Mouse (Mus musculus) midbrain, embryonic 11.5 days (tissue): Measurements from ENCODE around the gene Cd300lg. TPM values are rescaled to one million over a fixed set of nuclear protein-coding genes. Genes with fewer than 3 reads are reported as not detected.

Experiments used
- ATAC-seq: fragments of 200-750 bp; cut with Nextera tagmentation; 2 replicates; pipeline ENCODE4 v1.8.0; 2017; ENCODE audit warnings: moderate TSS enrichment, moderate library complexity; ENCODE audit not compliant: low FRiP score
- DNase-seq: peaks from one replicate; pipeline ENCODE4 v3.0.0; 2015; ENCODE audit warnings: low spot score; ENCODE audit errors: missing footprints
- H3K27ac ChIP-seq: fragments of 300-500 bp; sonication (generic); 2 replicates; pipeline ENCODE4 v1.5.1; 2014; ENCODE audit warnings: low read depth, low read length
- H3K27me3 ChIP-seq: fragments of 300-500 bp; sonication (generic); 2 replicates; pipeline ENCODE4 v1.6.1; 2014; ENCODE audit warnings: mild to moderate bottlenecking, low read length, moderate library complexity, mixed read lengths; ENCODE audit not compliant: control insufficient read depth, insufficient read depth
- H3K36me3 ChIP-seq: fragments of 300-500 bp; sonication (generic); 2 replicates; pipeline ENCODE4 v1.6.1; 2014; ENCODE audit warnings: mild to moderate bottlenecking, low read length, moderate library complexity, mixed read lengths; ENCODE audit not compliant: control insufficient read depth, insufficient read depth
- H3K4me1 ChIP-seq: fragments of 300-500 bp; sonication (generic); 2 replicates; pipeline ENCODE4 v1.6.1; 2014; ENCODE audit warnings: low read length; ENCODE audit not compliant: control insufficient read depth, insufficient read depth
- H3K4me2 ChIP-seq: fragments of 300-500 bp; sonication (generic); 2 replicates; pipeline ENCODE4 v1.6.1; 2014; ENCODE audit warnings: mild to moderate bottlenecking, moderate library complexity
- H3K4me3 ChIP-seq: fragments of 300-500 bp; sonication (generic); 2 replicates; pipeline ENCODE4 v1.5.1; 2014; ENCODE audit warnings: low read depth, low read length
- H3K9ac ChIP-seq: fragments of 300-500 bp; sonication (generic); 2 replicates; pipeline ENCODE4 v1.6.1; 2014; ENCODE audit warnings: low read length
- H3K9me3 ChIP-seq: fragments of 300-500 bp; sonication (generic); 2 replicates; pipeline ENCODE4 v1.6.1; 2016; ENCODE audit warnings: low read length; ENCODE audit not compliant: control insufficient read depth
- WGBS: fragments of 180-500 bp; shearing (Covaris S2); extraction: QIAGEN DNeasy Blood & Tissue Kit; methylation state at CpG from one replicate; pipeline ENCODE4 v1.1.7; 2014; 5-methylcytosine and 5-hydroxymethylcytosine counted together
- polyA plus RNA-seq: library from polyadenylated mRNA; unstranded; fragments of >200 nt; fragmentation: Nextera tagmentation; extraction: Ambion mirVana; gene quantifications from 2 replicates; pipeline ENCODE4 v1.2.1, GENCODE M21; 2014

Gene Cd300lg
- polyA plus RNA-seq, result 0.11 and 0.19 TPM in 2 replicates

DNA sequence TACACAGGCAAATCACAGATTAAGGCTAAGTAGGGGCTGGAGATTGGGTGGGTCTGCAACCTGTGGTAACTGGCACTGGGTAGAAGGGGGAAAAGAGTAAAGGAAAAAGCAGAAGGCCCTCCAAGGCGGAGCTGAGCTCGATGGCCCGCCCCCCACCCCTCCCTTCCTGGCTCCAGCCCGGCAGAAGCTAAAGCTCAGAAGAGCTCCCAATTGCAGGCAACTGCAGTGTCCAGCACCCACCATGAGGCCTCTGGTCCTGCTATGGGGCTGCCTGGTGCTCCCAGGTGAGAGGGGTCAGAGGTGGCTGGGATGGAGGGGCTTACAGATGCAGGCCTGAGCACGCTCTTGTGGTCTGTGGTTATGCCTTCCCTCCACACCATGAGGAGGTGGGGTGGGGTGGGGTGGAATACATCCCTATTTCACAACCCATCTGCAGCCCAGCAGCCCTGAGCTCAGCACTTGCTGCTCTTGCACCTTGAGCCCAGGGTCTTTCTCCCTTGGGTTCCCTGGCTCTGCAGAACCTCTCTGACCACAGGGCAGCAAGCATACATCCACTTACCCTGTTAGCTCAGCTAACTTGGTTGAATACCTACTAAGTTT, at the start of gene Cd300lg:
Gene Cd300lg (plus strand): TSS at position 160 of the 600 bp plus-strand sequence.
- ATAC-seq, result no peak
- WGBS, result 75% methylated on average over 5 of the region's 5 CpGs
- H3K27me3 ChIP-seq, result no peaks in the 10 kb centered on the region
- H3K4me1 ChIP-seq, result no peaks in the 10 kb centered on the region
- H3K9ac ChIP-seq, result no peak within 1 kb of the TSS
- no peaks in the 10 kb centered on the region for H3K36me3 ChIP-seq
- H3K27ac ChIP-seq, result no peak within 1 kb of the TSS
- H3K4me3 ChIP-seq, result no peak within 1 kb of the TSS
- peak; percentile 73 for DNase-seq
- H3K9me3 ChIP-seq, result 0 out of 2 replicates have a peak, but pooled peaks cover 8% of the 10 kb centered on the region
- H3K4me2 ChIP-seq, result no peak within 1 kb of the TSS

DNA sequence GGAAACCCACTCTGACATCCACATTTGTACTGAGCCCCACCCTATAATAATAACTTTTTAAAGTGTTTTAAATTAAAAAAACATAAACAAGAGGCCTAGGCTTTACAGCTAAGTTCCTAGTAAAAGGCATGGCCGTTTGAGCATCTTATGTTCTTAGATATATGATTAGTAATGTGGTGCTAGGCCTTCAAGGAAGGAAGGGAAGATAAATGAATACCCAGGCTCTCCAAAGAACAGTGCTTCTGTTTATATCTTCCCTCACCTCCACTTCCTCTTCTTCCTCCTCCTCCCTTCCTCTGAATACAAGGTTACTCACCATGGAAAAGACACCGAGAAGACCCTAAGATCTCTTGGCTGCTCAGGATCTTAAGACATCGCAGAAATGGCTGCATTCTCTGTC, 49.5 kb upstream of the Cd300lg start:
- H3K9ac ChIP-seq, result no peak overlapping the region
- WGBS, result 90% methylated on average over 3 of the region's 3 CpGs
- H3K36me3 ChIP-seq, result no peaks in the 10 kb centered on the region
- no peaks in the 10 kb centered on the region for H3K4me1 ChIP-seq
- H3K9me3 ChIP-seq, result no peaks in the 10 kb centered on the region
- H3K27me3 ChIP-seq, result no peaks in the 10 kb centered on the region; the same call in 1 of the 2 replicates
- no peak for ATAC-seq
- H3K4me3 ChIP-seq, result no peak overlapping the region
- DNase-seq, result no peak
- H3K27ac ChIP-seq, result no peak overlapping the region
- H3K4me2 ChIP-seq, result no peak overlapping the region

DNA sequence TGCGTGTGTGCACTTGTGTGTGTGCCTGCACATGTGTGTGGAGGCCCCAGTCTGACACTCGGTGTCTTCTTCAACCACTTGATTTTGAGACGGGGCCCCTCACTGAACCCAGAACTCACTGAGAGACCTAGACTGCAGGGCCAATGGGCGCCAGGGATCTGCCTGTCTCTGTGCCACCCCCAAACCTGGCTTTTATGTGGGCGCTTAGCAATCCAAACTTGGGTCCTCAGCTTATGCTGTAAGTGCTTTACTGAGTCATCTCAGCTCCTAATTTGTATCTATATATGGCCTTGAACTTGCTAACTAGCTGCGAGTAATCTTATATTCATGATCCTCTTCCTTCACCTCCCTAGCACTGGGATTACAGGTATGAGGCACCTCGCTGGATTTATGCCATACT, 48.9 kb upstream of the Cd300lg start:
- H3K27ac ChIP-seq, result no peak overlapping the region
- no peak overlapping the region for H3K9ac ChIP-seq
- DNase-seq (no peak), ATAC-seq (no peak)
- H3K4me1 ChIP-seq, result no peaks in the 10 kb centered on the region
- no peak overlapping the region for H3K4me3 ChIP-seq
- H3K27me3 ChIP-seq, result no peaks in the 10 kb centered on the region
- H3K36me3 ChIP-seq, result no peaks in the 10 kb centered on the region
- H3K9me3 ChIP-seq, result no peaks in the 10 kb centered on the region
- 84% methylated on average over 7 of the region's 7 CpGs for WGBS
- H3K4me2 ChIP-seq, result no peak overlapping the region

DNA sequence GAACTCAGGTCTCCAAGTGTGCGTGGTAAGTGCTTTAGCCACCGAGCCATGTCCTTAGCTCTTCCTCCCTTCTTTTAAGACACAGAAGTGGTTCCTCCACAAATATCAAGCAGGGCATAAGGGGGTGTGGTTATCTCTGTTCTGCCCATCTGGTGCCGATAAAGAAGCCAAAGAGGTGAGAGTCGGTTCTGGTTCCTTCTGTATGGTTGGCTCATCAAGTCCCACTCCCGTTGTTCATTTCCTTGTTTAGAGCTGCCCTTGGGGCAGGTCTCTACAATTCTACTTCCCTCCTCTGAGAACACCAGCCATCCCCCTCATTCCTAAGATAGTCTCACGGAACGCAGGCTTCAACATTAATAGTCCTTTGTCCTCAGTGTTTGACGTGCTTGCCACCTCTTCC, 47.2 kb upstream of the Cd300lg start:
- ATAC-seq (no peak), DNase-seq (no peak)
- Histone ChIP-seq H3K4me2 (no peak overlapping the region), H3K9ac (no peak overlapping the region), H3K36me3 (no peaks in the 10 kb centered on the region), H3K27ac (no peak overlapping the region), H3K27me3 (no peaks in the 10 kb centered on the region), H3K4me3 (no peak overlapping the region), H3K4me1 (no peaks in the 10 kb centered on the region), H3K9me3 (no peaks in the 10 kb centered on the region)
- 90% methylated on average over 8 of the region's 8 CpGs for WGBS

DNA sequence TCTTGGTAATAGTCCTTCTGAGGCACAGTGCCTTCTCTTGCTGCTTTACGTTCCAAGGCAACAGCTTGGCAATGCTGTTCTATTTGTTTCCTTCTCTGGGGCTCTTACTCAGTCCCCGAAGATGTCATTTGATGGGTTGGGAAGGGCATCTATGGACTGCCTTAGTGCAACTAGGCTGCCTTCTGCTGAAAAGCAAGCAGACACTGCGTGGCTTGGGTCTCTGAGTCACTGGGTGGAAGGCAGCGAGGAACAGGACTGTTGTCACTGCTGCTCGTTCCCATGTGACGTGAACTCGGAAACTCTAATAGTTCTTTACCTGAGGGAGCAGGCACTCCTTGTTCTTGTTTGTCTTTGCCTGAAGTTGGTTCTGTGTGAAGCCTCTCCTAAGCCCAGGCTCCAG, 45.4 kb upstream of the Cd300lg start:
- DNase-seq, result no peak
- Histone ChIP-seq H3K36me3 (peaks cover 3% of the 10 kb centered on the region; the same call in 1 of the 2 replicates), H3K4me2 (no peak overlapping the region), H3K27me3 (no peaks in the 10 kb centered on the region), H3K4me1 (no peaks in the 10 kb centered on the region), H3K4me3 (no peak overlapping the region), H3K9me3 (no peaks in the 10 kb centered on the region), H3K27ac (no peak overlapping the region), H3K9ac (no peak overlapping the region)
- no peak for ATAC-seq
- WGBS, result 96% methylated on average over 7 of the region's 7 CpGs

DNA sequence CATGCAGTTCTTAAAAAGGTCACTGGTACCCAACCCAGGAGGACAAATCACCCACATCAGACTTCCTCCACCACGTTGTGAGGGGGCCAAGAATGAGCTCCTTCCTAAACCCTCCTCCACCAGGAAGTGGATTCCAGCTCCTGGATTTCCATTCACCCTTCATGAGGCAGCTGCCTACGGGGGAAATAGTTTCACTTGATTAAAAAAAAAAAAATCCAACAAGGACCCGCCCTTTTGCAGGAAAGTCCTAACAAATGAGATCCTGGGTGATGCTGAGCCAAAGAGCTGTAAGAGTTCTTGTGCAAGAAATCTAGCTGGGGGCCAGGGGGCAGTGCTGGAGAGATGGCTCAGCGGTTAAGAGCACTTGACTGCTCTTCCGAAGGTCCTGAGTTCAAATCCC, 43.1 kb upstream of the Cd300lg start:
- 66% methylated on average over 5 of the region's 5 CpGs for WGBS

DNA sequence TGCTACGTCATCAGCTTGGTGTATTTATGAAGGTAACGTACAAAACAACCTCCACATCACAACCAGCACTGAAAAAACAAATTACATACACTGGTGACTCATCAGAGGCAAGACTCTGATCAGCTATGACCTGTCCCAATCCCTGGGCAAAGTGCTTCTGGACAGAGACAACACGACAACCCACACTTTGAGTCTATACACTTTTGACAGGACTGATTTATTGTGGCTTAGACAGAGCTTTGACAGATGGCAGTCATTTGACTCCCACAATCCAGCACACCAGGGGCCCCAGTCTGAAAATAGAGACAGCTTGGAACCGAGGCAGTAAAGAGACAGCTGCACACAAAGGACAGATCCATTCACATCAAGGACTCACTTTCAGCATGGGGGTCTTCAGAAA, 41.8 kb upstream of the Cd300lg start:
- no peak overlapping the region for H3K9ac ChIP-seq
- no peak for DNase-seq
- no peaks in the 10 kb centered on the region for H3K9me3 ChIP-seq
- no peaks in the 10 kb centered on the region for H3K4me1 ChIP-seq
- H3K4me3 ChIP-seq, result no peak overlapping the region
- no peak for ATAC-seq
- 65% methylated on average over 4 of the region's 4 CpGs for WGBS
- no peak overlapping the region for H3K4me2 ChIP-seq
- peaks cover 5% of the 10 kb centered on the region for H3K36me3 ChIP-seq
- H3K27ac ChIP-seq, result no peak overlapping the region
- no peaks in the 10 kb centered on the region for H3K27me3 ChIP-seq

More for the DNA sequence above, 43.1 kb upstream of the Cd300lg start:
- no peak overlapping the region for H3K27ac ChIP-seq
- no peak overlapping the region for H3K9ac ChIP-seq
- H3K4me3 ChIP-seq, result no peak overlapping the region
- ATAC-seq (no peak), DNase-seq (no peak)
- H3K4me1 ChIP-seq, result no peaks in the 10 kb centered on the region
- H3K4me2 ChIP-seq, result no peak overlapping the region
- H3K9me3 ChIP-seq, result no peaks in the 10 kb centered on the region
- H3K27me3 ChIP-seq, result no peaks in the 10 kb centered on the region
- H3K36me3 ChIP-seq, result peaks cover 3% of the 10 kb centered on the region; the same call in 1 of the 2 replicates

DNA sequence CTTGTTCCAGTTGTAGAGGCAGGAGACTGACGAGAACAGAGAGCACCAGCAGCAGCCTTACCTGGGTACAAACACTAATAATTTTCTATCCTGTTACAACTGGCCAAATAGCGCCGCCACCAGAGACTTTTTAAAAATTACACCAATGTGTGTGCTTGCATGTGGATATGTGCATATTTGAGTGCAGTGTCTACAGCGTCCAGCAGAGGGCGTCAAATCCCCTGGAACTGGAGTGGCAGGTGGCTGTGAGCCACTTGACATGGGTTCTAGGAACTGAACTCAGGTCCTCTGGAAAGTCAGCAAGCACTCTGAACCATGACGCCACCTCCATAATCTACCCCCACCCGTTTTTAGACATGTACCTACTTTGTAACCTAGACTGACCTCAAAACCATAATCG, 37.1 kb upstream of the Cd300lg start:
- no peak overlapping the region for H3K4me2 ChIP-seq
- no peaks in the 10 kb centered on the region for H3K9me3 ChIP-seq
- H3K27ac ChIP-seq, result no peak overlapping the region
- no peaks in the 10 kb centered on the region for H3K4me1 ChIP-seq
- H3K36me3 ChIP-seq, result peaks cover 6% of the 10 kb centered on the region
- H3K9ac ChIP-seq, result no peak overlapping the region
- WGBS, result 89% methylated on average over 8 of the region's 8 CpGs
- no peak for ATAC-seq
- DNase-seq, result no peak
- no peaks in the 10 kb centered on the region for H3K27me3 ChIP-seq
- no peak overlapping the region for H3K4me3 ChIP-seq

DNA sequence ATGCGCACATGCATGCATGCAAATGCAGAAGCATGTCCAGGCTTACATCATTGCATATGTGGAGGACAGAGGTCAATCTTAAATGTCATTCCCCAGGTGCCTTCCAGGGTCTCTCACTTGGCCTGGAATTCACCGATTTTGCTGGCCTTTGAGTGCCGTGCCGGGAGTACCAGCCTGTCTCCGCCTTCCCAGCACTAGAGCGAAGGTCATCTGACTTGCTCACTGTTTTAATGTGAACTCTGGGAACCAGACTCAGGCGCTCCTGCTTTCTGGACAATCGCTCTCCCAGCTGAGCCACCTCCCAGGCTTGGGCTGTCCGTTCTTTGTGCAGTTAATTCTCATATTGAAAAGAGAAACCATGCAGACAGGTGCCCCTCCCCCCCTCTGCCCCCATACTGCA, 35.0 kb upstream of the Cd300lg start:
- no peaks in the 10 kb centered on the region for H3K27me3 ChIP-seq
- 66% methylated on average over 9 of the region's 9 CpGs for WGBS
- H3K4me3 ChIP-seq, result no peak overlapping the region
- no peak overlapping the region for H3K27ac ChIP-seq
- DNase-seq (no peak), ATAC-seq (no peak)
- peaks cover 3% of the 10 kb centered on the region; the same call in 1 of the 2 replicates for H3K36me3 ChIP-seq
- no peaks in the 10 kb centered on the region for H3K4me1 ChIP-seq
- no peak overlapping the region for H3K9ac ChIP-seq
- no peak overlapping the region for H3K4me2 ChIP-seq
- no peaks in the 10 kb centered on the region for H3K9me3 ChIP-seq
